Mouse (Mus musculus) thymus, postnatal 10 days (tissue): ENCODE measurements around the gene Iltifb.
A peak's percentile ranks its signal among the peaks of the same experiment; 100 is the strongest.
"Not testable (repeated sequence)": the region's sequence is repeated elsewhere in the genome, so short reads cannot be mapped to it uniquely, and the experiment has no call there.

ENCODE experiments used
- DNase-seq, 2 experiments: peaks; one replicate each; pipeline ENCODE4 v3.0.0; 2021; ENCODE audit warnings: low spot score in 2 of 2

Gene Iltifb

DNA sequence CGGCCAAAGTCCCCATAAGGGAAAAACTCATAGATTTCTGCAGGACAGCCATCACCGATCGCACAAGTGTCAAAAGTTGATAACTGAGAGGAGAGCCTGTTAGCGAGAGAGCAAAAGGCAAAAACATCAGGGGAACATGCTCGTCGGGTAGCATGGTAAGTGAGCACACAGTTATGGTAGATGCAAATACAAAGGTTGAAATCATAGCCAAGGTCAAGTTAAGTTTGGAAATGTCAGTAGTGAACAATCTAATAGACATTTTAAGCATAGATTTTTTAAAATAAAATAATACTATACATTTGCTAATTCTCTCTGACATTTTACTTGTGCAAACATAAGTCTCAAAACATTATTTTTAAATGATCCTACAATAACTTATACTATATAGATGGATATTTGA, at the start of gene Iltifb:
Iltifb (minus strand) TSS at position 101 of the 400 bp plus-strand sequence.
- DNase-seq, result no peak

DNA sequence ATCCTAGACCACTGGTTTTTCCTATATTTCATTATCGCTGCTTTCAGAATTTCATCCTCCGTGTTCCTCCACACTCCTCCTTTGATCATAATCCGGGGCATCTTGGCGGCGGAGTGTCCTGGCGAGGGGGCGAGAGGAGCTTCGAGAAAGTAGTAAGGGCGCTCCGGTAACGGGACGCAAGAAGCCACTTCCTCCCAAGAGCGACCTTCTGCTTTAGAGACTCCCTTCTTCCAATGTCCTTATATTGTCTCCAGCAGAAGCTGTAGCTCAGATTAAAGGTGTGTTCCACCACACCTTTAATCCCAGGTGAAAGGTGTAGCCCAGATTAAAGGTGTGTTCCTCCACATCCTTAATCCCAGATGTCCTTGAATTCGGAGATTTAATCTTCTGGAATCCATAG, 48.3 kb upstream of the Iltifb start, which contains the start of gene Gm9046:
Gm9046 (minus strand) TSS at position 101 of the 400 bp plus-strand sequence.
- not testable (repeated sequence) for DNase-seq

- not testable (repeated sequence) for DNase-seq
These were observed 42.9 kb upstream of the Iltifb start, which contains the start of gene Gm9045 for GRCm38 (mm10) chr10:118337731-118338130. TSS of gene Gm9045 (minus strand) at chr10:118337831.

- not testable (repeated sequence) for DNase-seq
These were observed 37.5 kb upstream of the Iltifb start, which contains the start of gene Gm9044 for GRCm38 (mm10) chr10:118332308-118332707. TSS of gene Gm9044 (minus strand) at chr10:118332408.

- DNase-seq, result not testable (repeated sequence)
These were observed 32.0 kb upstream of the Iltifb start, which contains the start of gene Gm9040 for GRCm38 (mm10) chr10:118326869-118327268. TSS of gene Gm9040 (minus strand) at chr10:118326969.

- DNase-seq, result no peak
These were observed 24.2 kb upstream of the Iltifb start for GRCm38 (mm10) chr10:118319024-118319423.

DNA sequence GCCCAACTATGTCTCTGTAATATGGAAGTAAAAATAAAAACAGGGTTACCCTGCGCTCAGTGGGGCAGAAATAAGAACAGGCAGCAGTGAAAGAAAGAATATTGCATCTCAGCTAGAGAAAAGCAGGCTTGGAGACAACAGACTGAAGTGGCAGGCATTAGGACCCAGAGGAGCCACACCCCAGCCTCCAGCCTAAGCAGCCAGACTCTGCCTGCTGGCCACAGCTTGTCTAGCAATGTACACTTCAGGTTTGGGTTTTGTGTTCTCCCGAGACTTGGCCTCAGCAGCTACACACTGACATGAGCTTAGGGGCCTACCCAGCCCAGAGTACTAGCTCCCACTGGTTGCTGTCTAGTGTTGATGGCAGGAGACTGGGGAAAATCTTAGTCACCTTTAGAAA, 7.3 kb upstream of the Iltifb start:
- DNase-seq, result not testable (repeated sequence)

DNA sequence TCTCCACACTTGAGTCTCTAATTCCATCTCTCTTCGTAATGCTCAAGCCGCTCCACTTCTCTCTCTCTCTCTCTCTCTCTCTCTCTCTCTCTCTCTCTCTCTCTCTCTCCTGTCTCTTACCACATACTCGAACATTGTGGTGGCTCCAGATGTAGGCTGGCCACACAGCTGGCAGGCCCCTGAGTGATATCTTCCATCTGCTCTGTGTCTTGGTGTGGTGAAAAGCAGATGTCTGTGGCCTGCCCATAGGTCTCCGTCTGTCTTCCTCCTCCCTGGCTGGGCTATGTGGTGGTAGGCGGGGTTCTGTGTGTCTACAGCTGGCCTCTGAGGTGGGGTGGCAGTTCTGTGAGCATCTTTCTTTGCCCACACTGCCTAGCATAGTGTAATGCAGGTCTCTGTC, 11.8 kb downstream of the Iltifb start:
- not testable (repeated sequence) for DNase-seq

DNA sequence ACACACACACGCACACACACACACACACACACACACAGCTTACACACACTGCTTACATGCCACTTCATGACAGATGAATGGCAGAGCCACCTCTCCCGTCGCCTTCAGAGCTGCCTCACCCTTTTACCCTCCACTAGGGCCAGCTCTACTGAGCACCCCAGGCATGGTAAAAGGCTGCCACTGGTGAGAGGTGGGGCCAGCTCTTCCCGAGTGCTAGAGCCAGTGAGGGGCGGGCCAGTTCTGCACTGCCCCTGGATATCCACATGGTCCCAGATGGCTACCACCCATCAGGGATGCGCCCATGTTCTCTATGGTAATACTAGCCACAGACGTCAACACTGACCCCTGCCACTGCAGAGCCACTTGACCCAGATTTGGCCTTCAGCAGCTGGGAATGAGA, 12.3 kb downstream of the Iltifb start:
- DNase-seq, result not testable (repeated sequence)

DNA sequence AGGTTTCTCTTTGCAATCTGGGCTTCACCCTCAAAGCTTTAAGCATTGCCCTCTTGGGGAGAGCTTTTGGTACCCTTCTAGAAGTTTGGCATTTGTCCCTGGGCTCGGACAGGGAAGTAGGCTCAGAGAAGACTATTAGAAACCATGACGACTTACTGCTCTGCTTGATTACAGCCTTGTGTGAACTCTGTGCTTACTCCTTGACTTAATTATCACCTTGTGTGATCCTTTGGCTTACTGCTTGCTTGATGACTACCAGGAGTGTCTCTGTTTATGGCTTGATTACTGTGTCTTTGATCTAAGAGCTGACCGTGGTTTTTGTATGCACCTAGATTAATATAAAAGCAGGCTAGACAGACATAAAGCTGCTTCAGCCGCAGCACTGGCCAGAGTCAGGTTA, 16.8 kb downstream of the Iltifb start:
- not testable (repeated sequence) for DNase-seq

DNA sequence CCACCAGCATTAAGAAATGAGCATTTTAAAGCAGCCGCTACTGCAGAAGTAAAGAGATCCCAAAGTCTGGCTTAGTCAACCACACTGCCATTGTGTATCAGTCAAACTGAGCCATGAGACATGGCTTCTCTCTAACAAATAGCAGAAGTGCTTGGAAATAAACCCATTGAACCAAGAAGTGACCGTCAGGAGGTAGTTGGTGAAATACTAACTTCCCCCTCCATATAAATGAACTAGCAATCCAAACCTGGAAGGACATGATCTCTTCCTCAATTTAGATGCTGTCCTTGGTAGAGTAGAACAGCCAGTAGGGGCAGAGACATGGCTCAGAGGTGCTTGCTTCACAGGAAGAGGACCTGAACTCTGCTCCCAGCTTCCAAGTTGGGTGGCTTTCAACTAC, 23.4 kb downstream of the Iltifb start:
- DNase-seq, result not testable (repeated sequence)

DNA sequence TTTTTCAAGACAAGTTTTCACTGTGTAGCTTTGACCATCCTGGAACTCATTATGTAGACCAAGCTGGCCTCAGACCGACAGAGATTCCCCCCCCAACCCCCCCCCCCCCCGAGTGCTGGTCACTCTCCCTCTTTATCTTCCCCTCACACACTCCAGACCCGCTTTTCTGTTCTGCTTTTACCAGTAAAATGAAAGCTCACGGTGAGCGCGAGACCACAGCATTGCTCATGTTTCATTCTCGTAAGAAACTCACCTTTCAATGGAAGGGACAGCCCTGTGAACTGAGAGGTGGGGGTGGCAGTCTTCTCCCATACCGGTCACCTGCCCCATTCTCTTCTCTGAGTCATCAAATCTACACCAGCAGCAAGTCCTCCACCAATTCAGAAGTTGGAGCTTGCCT, 26.0 kb downstream of the Iltifb start:
- DNase-seq, result not testable (repeated sequence)

GRCm38 (mm10) chr10:118258388-118258787, 36.5 kb downstream of the Iltifb start, which contains the start of gene Gm32802:
TSS of gene Gm32802 (plus strand) at chr10:118258688.
- DNase-seq, result not testable (repeated sequence)

- DNase-seq, result peak in 1 of 2 experiments; percentile 30
These were observed 44.0 kb downstream of the Iltifb start for GRCm38 (mm10) chr10:118250852-118251295.

- DNase-seq, result peak in 1 of 2 experiments; percentile 1
These were observed 45.7 kb downstream of the Iltifb start for GRCm38 (mm10) chr10:118249006-118249595.

GRCm38 (mm10) chr10:118240680-118241079, 54.2 kb downstream of the Iltifb start, which contains the start of gene Gm32717:
TSS of gene Gm32717 (minus strand) at chr10:118240780.
- not testable (repeated sequence) for DNase-seq
